16 mouse cellular contexts compared by ENCODE assay signal in the genomic region with DNA sequence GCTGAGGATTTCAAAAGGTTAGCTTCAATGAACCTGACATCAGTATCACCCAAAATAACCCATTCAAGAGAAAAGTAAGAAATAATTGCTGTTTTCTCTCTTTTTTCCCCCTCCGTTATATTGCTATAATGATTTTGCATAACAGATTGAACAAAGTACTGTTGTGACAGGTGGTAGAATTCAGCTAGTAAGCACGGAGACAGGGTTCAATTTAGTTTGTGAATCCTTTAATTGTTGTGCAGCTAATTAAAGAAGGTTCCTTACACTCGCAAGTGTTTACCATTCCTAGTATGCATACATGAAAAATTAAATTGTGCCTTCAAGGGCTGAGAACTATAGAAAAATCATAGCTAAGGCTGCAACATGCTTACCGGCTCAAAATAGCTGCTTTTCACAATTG.
DNase-seq lines count a peak whose midpoint lies in the region; ATAC-seq and TF ChIP-seq lines count a peak whose summit lies in the region.
"Had no signal": no experiment of that assay in that cellular context is flagged by ENCODE, and none has a peak within 500 bp of the region (broad histone marks: within the 10 kb centered on the region; RNA-seq: fewer than 3 reads in every experiment).

No protein-coding gene starts in this region.

- DNase-seq in forebrain, embryonic 11.5 days (ENCODE audit: low spot score), result no peak
- DNase-seq in forebrain, postnatal 0 days, result peak; percentile 43
- DNase-seq in brain, embryonic 18.5 days (ENCODE audit: low read depth, low spot score), result peak; percentile 42
- DNase-seq in adipocyte (ENCODE audit: low spot score), result no peak
- DNase-seq: adrenal gland, adult 8-10 months; adrenal gland, postnatal 14 days; adrenal gland, postnatal 36 days; cerebellum, adult 11-12 months; cerebellum, adult 2 months; cerebellum, adult 9-10 months; cerebellum, postnatal 10 days; cerebellum, postnatal 25 days had no signal

- H3K27me3 ChIP-seq in forebrain, embryonic 15.5 days, result no peaks in the 10 kb centered on the region
- no peaks in the 10 kb centered on the region for H3K27me3 ChIP-seq in forebrain, embryonic 11.5 days (ENCODE audit: control insufficient read depth, insufficient read depth, low read length)
- H3K27me3 ChIP-seq in forebrain, postnatal 0 days (ENCODE audit: insufficient read depth, low read length), result no peaks in the 10 kb centered on the region
- H3K27me3 ChIP-seq in forebrain, embryonic 12.5 days, result no peaks in the 10 kb centered on the region
- H3K27me3 ChIP-seq: embryonic facial prominence, embryonic 12.5 days had no signal

- no peaks in the 10 kb centered on the region for H3K9me3 ChIP-seq in forebrain, embryonic 15.5 days
- H3K9me3 ChIP-seq in forebrain, embryonic 11.5 days (ENCODE audit: control insufficient read depth, low read length), result no peaks in the 10 kb centered on the region
- H3K9me3 ChIP-seq in forebrain, postnatal 0 days (ENCODE audit: low read length), result no peaks in the 10 kb centered on the region
- H3K9me3 ChIP-seq in forebrain, embryonic 12.5 days, result no peaks in the 10 kb centered on the region
- H3K9me3 ChIP-seq: embryonic facial prominence, embryonic 10.5 days; embryonic facial prominence, embryonic 12.5 days had no signal

- ATAC-seq in forebrain, embryonic 15.5 days (replicated peaks), result peak; percentile 23; the same call in 1 of the 2 replicates
- ATAC-seq in forebrain, embryonic 11.5 days (replicated peaks; ENCODE audit: low FRiP score), result no peak
- peak; percentile 48; the same call in 1 of the 2 replicates for ATAC-seq in forebrain, postnatal 0 days
- no peak for ATAC-seq in forebrain, embryonic 12.5 days (ENCODE audit: low FRiP score)

- H3K36me3 ChIP-seq in forebrain, embryonic 15.5 days, result no peaks in the 10 kb centered on the region
- no peaks in the 10 kb centered on the region; the same call in 1 of the 2 replicates for H3K36me3 ChIP-seq in forebrain, embryonic 11.5 days (ENCODE audit: control insufficient read depth, insufficient read depth, low read length)
- no peaks in the 10 kb centered on the region for H3K36me3 ChIP-seq in forebrain, postnatal 0 days (ENCODE audit: insufficient read depth)
- H3K36me3 ChIP-seq in forebrain, embryonic 12.5 days (replicated peaks), result no peaks in the 10 kb centered on the region
- H3K36me3 ChIP-seq: embryonic facial prominence, embryonic 10.5 days; embryonic facial prominence, embryonic 12.5 days had no signal

- no peak overlapping the region for H3K4me2 ChIP-seq in forebrain, embryonic 15.5 days (replicated peaks)
- H3K4me2 ChIP-seq in forebrain, embryonic 11.5 days (ENCODE audit: low read depth, low read length, severe bottlenecking), result no peak overlapping the region
- H3K4me2 ChIP-seq in forebrain, postnatal 0 days (ENCODE audit: low read depth), result peak overlapping the region; percentile 13; the same call in 1 of the 2 replicates
- H3K4me2 ChIP-seq in forebrain, embryonic 12.5 days, result no peak overlapping the region
- H3K4me2 ChIP-seq: embryonic facial prominence, embryonic 12.5 days had no signal

- no peak for TF ChIP-seq CTCF in forebrain, postnatal 0 days (IDR thresholded peaks at IDR 0.05; ENCODE audit: low read depth)

- no peak overlapping the region for H3K9ac ChIP-seq in forebrain, embryonic 15.5 days (replicated peaks)
- no peak overlapping the region for H3K9ac ChIP-seq in forebrain, embryonic 11.5 days (ENCODE audit: low read length)
- H3K9ac ChIP-seq in forebrain, postnatal 0 days, result no peak overlapping the region
- no peak overlapping the region for H3K9ac ChIP-seq in forebrain, embryonic 12.5 days
- H3K9ac ChIP-seq: embryonic facial prominence, embryonic 12.5 days had no signal

- 22% methylated on average over 4 of the region's 4 CpGs for WGBS in forebrain, embryonic 15.5 days
- WGBS in forebrain, embryonic 11.5 days, result 34% methylated on average over 4 of the region's 4 CpGs
- 15% methylated on average over 4 of the region's 4 CpGs for WGBS in forebrain, postnatal 0 days
- 27% methylated on average over 4 of the region's 4 CpGs for WGBS in forebrain, embryonic 12.5 days

- peaks cover 34% of the 10 kb centered on the region for H3K4me1 ChIP-seq in forebrain, embryonic 15.5 days
- peaks cover 14% of the 10 kb centered on the region; the same call in 1 of the 2 replicates for H3K4me1 ChIP-seq in forebrain, embryonic 11.5 days (replicated peaks; ENCODE audit: control insufficient read depth, insufficient read depth, low read length)
- H3K4me1 ChIP-seq in forebrain, postnatal 0 days (ENCODE audit: insufficient read depth), result 0 out of 2 replicates have a peak, but pooled peaks cover 6% of the 10 kb centered on the region
- peaks cover 39% of the 10 kb centered on the region for H3K4me1 ChIP-seq in forebrain, embryonic 12.5 days

- H3K27ac ChIP-seq in forebrain, embryonic 15.5 days (replicated peaks), result peak overlapping the region; percentile 14; the same call in 1 of the 2 replicates
- H3K27ac ChIP-seq in forebrain, embryonic 11.5 days (ENCODE audit: low read depth, low read length), result no peak overlapping the region
- H3K27ac ChIP-seq in forebrain, postnatal 0 days (ENCODE audit: low read depth, low read length), result no peak overlapping the region
- no peak overlapping the region for H3K27ac ChIP-seq in forebrain, embryonic 12.5 days
- H3K27ac ChIP-seq: embryonic facial prominence, embryonic 12.5 days had no signal

- no peak overlapping the region for H3K4me3 ChIP-seq in forebrain, embryonic 15.5 days
- no peak overlapping the region for H3K4me3 ChIP-seq in forebrain, embryonic 11.5 days (ENCODE audit: low read depth, low read length)
- H3K4me3 ChIP-seq in forebrain, postnatal 0 days (ENCODE audit: low read depth, low read length), result no peak overlapping the region
- no peak overlapping the region for H3K4me3 ChIP-seq in forebrain, embryonic 12.5 days (replicated peaks)
- H3K4me3 ChIP-seq: embryonic facial prominence, embryonic 10.5 days; embryonic facial prominence, embryonic 12.5 days had no signal

Comparison
In these comparisons a context has a peak if more than half of its experiments do, and no peak if none do; other contexts are left out.
1. ATAC-seq: peak in forebrain, embryonic 15.5 days (single experiment) and forebrain, postnatal 0 days (single experiment); none in forebrain, embryonic 11.5 days (single experiment) and forebrain, embryonic 12.5 days (single experiment).
2. DNase-seq: peak in forebrain, postnatal 0 days (single experiment) and brain, embryonic 18.5 days (single experiment); none in forebrain, embryonic 11.5 days (single experiment) and adipocyte (single experiment).